ENCODE assay signal across 8 mouse cellular contexts in the genomic region with DNA sequence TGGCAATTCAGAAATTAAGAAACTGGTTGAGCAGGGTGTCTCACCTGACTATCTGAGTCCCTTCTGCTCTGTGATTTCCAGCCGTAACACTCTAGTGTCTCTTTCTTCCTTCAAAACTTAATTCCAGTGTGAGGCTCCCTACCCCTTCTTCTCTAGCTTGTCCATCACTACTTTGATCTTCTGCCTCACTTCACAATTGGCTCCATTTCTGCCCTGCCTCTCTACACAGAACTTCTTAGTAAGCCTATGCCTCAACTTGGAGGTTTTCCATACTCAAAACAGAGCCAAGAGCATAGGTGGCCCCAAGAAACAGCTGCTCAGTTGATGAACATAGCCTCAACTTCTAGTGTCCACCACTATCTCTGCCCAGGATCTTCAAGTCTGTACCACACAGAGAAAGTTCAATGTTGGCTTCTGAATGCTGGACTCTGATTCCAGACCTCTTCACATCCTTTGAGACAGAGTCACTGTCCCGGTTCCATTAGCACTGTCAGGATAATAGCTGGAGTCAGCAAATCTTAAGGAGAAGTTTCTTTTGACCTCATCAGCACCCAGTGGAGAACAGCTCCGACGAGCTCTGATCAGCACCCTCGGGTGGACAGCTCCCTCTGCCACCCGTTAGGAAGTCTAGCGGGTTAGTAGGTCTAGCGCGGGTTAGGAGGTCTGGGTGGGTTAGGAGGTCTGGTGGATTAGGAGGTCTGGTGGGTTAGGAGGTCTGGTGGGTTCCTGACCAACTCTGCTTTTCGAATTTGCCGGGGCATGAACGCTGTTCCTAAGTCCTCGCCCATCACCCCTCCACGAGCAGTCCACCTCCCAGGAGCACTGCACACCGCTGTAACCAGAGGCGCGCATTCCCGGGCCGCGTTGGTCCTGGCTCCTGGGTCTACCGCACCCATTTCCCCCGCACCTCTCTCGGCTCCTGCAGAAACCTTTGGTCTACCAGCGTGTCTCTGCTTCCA. TPM values are rescaled to one million over a fixed set of nuclear protein-coding genes. Genes with fewer than 3 reads are reported as not detected.
DNase-seq lines count a peak whose midpoint lies in the region; ATAC-seq and TF ChIP-seq lines count a peak whose summit lies in the region.

No protein-coding gene starts in this region.

- H3K27me3 ChIP-seq in cerebellum, adult 2 months (ENCODE audit: control insufficient read depth, insufficient read depth, low read length): no peaks in the 10 kb centered on the region
- H3K27me3 ChIP-seq in intestine, embryonic 16.5 days (replicated peaks; ENCODE audit: control insufficient read depth, insufficient read depth, low read length): peaks cover 25% of the 10 kb centered on the region
- peaks cover 30% of the 10 kb centered on the region for H3K27me3 ChIP-seq in liver, postnatal 0 days (ENCODE audit: insufficient read depth, low read length)
- H3K27me3 ChIP-seq in neural tube, embryonic 11.5 days (ENCODE audit: control insufficient read depth, insufficient read depth, low read length): peaks cover 10% of the 10 kb centered on the region

- no peaks in the 10 kb centered on the region for H3K9me3 ChIP-seq in intestine, embryonic 16.5 days (ENCODE audit: control insufficient read depth, low read length)
- no peaks in the 10 kb centered on the region for H3K9me3 ChIP-seq in liver, postnatal 0 days (ENCODE audit: low read length)
- no peaks in the 10 kb centered on the region for H3K9me3 ChIP-seq in neural tube, embryonic 11.5 days (ENCODE audit: control insufficient read depth, low read length)

- no peak for TF ChIP-seq EP300 in liver, postnatal 0 days (IDR thresholded peaks at IDR 0.05; ENCODE audit: low read depth)

- intact Hi-C loops in gastrocnemius, postnatal 14 days (cut with DNase I; ENCODE audit: low total_unique reads): no loop called here

- no peak for DNase-seq in cerebellum, adult 2 months
- no peak for DNase-seq in cerebellum, postnatal 36 days
- DNase-seq in adrenal gland, postnatal 25 days: peak; percentile 76
- peak; percentile 68 for DNase-seq in gastrocnemius, postnatal 14 days
- peak; percentile 79 for DNase-seq in liver, postnatal 0 days
- peak; percentile 59 for DNase-seq in neural tube, embryonic 11.5 days (ENCODE audit: low spot score)

- H3K36me3 ChIP-seq in intestine, embryonic 16.5 days (ENCODE audit: control insufficient read depth, insufficient read depth, low read length): no peaks in the 10 kb centered on the region
- H3K36me3 ChIP-seq in liver, postnatal 0 days (replicated peaks; ENCODE audit: insufficient read depth, low read length): no peaks in the 10 kb centered on the region
- peaks cover 3% of the 10 kb centered on the region; the same call in 1 of the 2 replicates for H3K36me3 ChIP-seq in neural tube, embryonic 11.5 days (ENCODE audit: control insufficient read depth, insufficient read depth, low read length)

- H3K9ac ChIP-seq in intestine, embryonic 16.5 days (ENCODE audit: low read depth, low read length): no peak overlapping the region
- H3K9ac ChIP-seq in liver, postnatal 0 days (replicated peaks): no peak overlapping the region
- peak overlapping the region; percentile 78 for H3K9ac ChIP-seq in neural tube, embryonic 11.5 days (ENCODE audit: low read length)

- peak; percentile 79 for ATAC-seq in intestine, embryonic 16.5 days
- peak; percentile 72 for ATAC-seq in liver, postnatal 0 days
- peak; percentile 60 for ATAC-seq in neural tube, embryonic 11.5 days (ENCODE audit: insufficient read depth, low FRiP score, low TSS enrichment)
- ATAC-seq in erythroid progenitor cell, adult 5-6 weeks (replicated peaks; ENCODE audit: low FRiP score, poor library complexity, severe bottlenecking): no peak

- 3% methylated on average over 24 of the region's 24 CpGs for WGBS in cerebellum, adult 2 months
- WGBS in intestine, embryonic 16.5 days: 5% methylated on average over 23 of the region's 24 CpGs
- 4% methylated on average over 24 of the region's 24 CpGs for WGBS in liver, postnatal 0 days (ENCODE audit: insufficient replicate concordance)
- 5% methylated on average over 24 of the region's 24 CpGs for WGBS in neural tube, embryonic 11.5 days

- no peak for TF ChIP-seq POLR2A in cerebellum, adult 2 months (IDR thresholded peaks at IDR 0.05; ENCODE audit: borderline replicate concordance, insufficient read depth, low read length)

- TF ChIP-seq CTCF in cerebellum, adult 2 months (IDR thresholded peaks at IDR 0.05; ENCODE audit: borderline replicate concordance, insufficient read depth, low read depth, low read length): no peak
- TF ChIP-seq CTCF in liver, postnatal 0 days (IDR thresholded peaks at IDR 0.05; ENCODE audit: low read depth): no peak

- peaks cover 19% of the 10 kb centered on the region for H3K4me1 ChIP-seq in cerebellum, adult 2 months (ENCODE audit: control insufficient read depth, insufficient read depth, low read length)
- peaks cover 11% of the 10 kb centered on the region for H3K4me1 ChIP-seq in intestine, embryonic 16.5 days (ENCODE audit: control insufficient read depth, insufficient read depth, low read length)
- H3K4me1 ChIP-seq in liver, postnatal 0 days (ENCODE audit: insufficient read depth): peaks cover 7% of the 10 kb centered on the region
- 0 out of 2 replicates have a peak, but pooled peaks cover 3% of the 10 kb centered on the region for H3K4me1 ChIP-seq in neural tube, embryonic 11.5 days (ENCODE audit: control insufficient read depth, insufficient read depth, low read length)

- peak overlapping the region; percentile 82 for H3K4me3 ChIP-seq in cerebellum, adult 2 months (replicated peaks; ENCODE audit: insufficient read depth, low read depth, low read length)
- peak overlapping the region; percentile 52 for H3K4me3 ChIP-seq in intestine, embryonic 16.5 days (ENCODE audit: low read length)
- peak overlapping the region; percentile 21; the same call in 1 of the 2 replicates for H3K4me3 ChIP-seq in liver, postnatal 0 days (ENCODE audit: low read depth, low read length)
- H3K4me3 ChIP-seq in neural tube, embryonic 11.5 days (ENCODE audit: low read depth, low read length): peak overlapping the region; percentile 71

- peak overlapping the region; percentile 72 for H3K27ac ChIP-seq in cerebellum, adult 2 months (ENCODE audit: insufficient read depth, low read length)
- no peak overlapping the region for H3K27ac ChIP-seq in intestine, embryonic 16.5 days (ENCODE audit: low read length)
- no peak overlapping the region for H3K27ac ChIP-seq in liver, postnatal 0 days (ENCODE audit: low read depth)
- H3K27ac ChIP-seq in neural tube, embryonic 11.5 days (ENCODE audit: low read depth, low read length): peak overlapping the region; percentile 56; the same call in 1 of the 2 replicates

- peak overlapping the region; percentile 84 for H3K4me2 ChIP-seq in intestine, embryonic 16.5 days (ENCODE audit: low read depth, low read length)
- H3K4me2 ChIP-seq in liver, postnatal 0 days (ENCODE audit: low read depth, low read length): peak overlapping the region; percentile 63; the same call in 1 of the 2 replicates
- peak overlapping the region; percentile 67 for H3K4me2 ChIP-seq in neural tube, embryonic 11.5 days (ENCODE audit: low read depth)

RNA-seq across cellular contexts. Expression of gene Mapk8ip2, which starts 0.5 kb away (rescaled TPM):
- 192 and 195 TPM in 2 replicates for polyA plus RNA-seq in cerebellum, adult 2 months (2012; rRNA removed)
- total RNA-seq in adrenal gland, postnatal 25 days (2021): 6.2 and 10.1 TPM in 2 replicates
- total RNA-seq in gastrocnemius, postnatal 14 days (2021): under 1 TPM; 0.16 to 0.25 TPM
- polyA plus RNA-seq in intestine, embryonic 16.5 days (2015; fragmentation: Nextera tagmentation; extraction: Ambion mirVana): 3.4 and 3.6 TPM in 2 replicates
- polyA plus RNA-seq in liver, postnatal 0 days (2015; fragmentation: Nextera tagmentation; extraction: Ambion mirVana): not detected in 2 replicates
- polyA plus RNA-seq in neural tube, embryonic 11.5 days (2014; fragmentation: Nextera tagmentation; extraction: Ambion mirVana): 27.6 and 33.2 TPM in 2 replicates
- not detected in 2 replicates for total RNA-seq in erythroid progenitor cell, adult 5-6 weeks (2015; ENCODE audit: low replicate concordance)
- total RNA-seq in erythroid progenitor cell, adult 5-6 weeks (2017; ENCODE audit: low replicate concordance): not detected in 2 replicates

RNA-seq across cellular contexts. Expression of gene Chkb, which starts 23.5 kb away (rescaled TPM):
- 101 and 102 TPM in 2 replicates for polyA plus RNA-seq in cerebellum, adult 2 months (2012; rRNA removed)
- total RNA-seq in adrenal gland, postnatal 25 days (2021): 72.8 and 73.9 TPM in 2 replicates
- 10 to 100 TPM; 19.6 to 28.5 TPM for total RNA-seq in gastrocnemius, postnatal 14 days (2021)
- polyA plus RNA-seq in intestine, embryonic 16.5 days (2015; fragmentation: Nextera tagmentation; extraction: Ambion mirVana): 63.7 and 67.0 TPM in 2 replicates
- 42.7 and 44.3 TPM in 2 replicates for polyA plus RNA-seq in liver, postnatal 0 days (2015; fragmentation: Nextera tagmentation; extraction: Ambion mirVana)
- polyA plus RNA-seq in neural tube, embryonic 11.5 days (2014; fragmentation: Nextera tagmentation; extraction: Ambion mirVana): 58.1 and 63.8 TPM in 2 replicates
- total RNA-seq in erythroid progenitor cell, adult 5-6 weeks (2015; ENCODE audit: low replicate concordance): 101 and 115 TPM in 2 replicates
- 44.9 and 46.9 TPM in 2 replicates for total RNA-seq in erythroid progenitor cell, adult 5-6 weeks (2017; ENCODE audit: low replicate concordance)

RNA-seq across cellular contexts. Expression of gene Gm44502, which starts 23.7 kb away (rescaled TPM):
- polyA plus RNA-seq in cerebellum, adult 2 months (2012; rRNA removed): 0.15 and 0.51 TPM in 2 replicates
- total RNA-seq in adrenal gland, postnatal 25 days (2021): 10.4 TPM in 1 of 2 replicates, not detected in the other
- total RNA-seq in gastrocnemius, postnatal 14 days (2021): under 1 TPM in 1 of 2 experiments, not detected in 1; 0.71 TPM
- polyA plus RNA-seq in intestine, embryonic 16.5 days (2015; fragmentation: Nextera tagmentation; extraction: Ambion mirVana): not detected in 2 replicates
- polyA plus RNA-seq in liver, postnatal 0 days (2015; fragmentation: Nextera tagmentation; extraction: Ambion mirVana): not detected in 2 replicates
- polyA plus RNA-seq in neural tube, embryonic 11.5 days (2014; fragmentation: Nextera tagmentation; extraction: Ambion mirVana): 0.26 and 0.64 TPM in 2 replicates
- total RNA-seq in erythroid progenitor cell, adult 5-6 weeks (2015; ENCODE audit: low replicate concordance): 3.4 TPM in 1 of 2 replicates, not detected in the other
- 0.51 TPM in 1 of 2 replicates, not detected in the other for total RNA-seq in erythroid progenitor cell, adult 5-6 weeks (2017; ENCODE audit: low replicate concordance)

RNA-seq across cellular contexts. Expression of gene C730034F03Rik, which starts 23.8 kb away (rescaled TPM):
- 4.2 and 4.7 TPM in 2 replicates for polyA plus RNA-seq in cerebellum, adult 2 months (2012; rRNA removed)
- 1.5 and 2.0 TPM in 2 replicates for total RNA-seq in adrenal gland, postnatal 25 days (2021)
- total RNA-seq in gastrocnemius, postnatal 14 days (2021): under 1 TPM; 0.16 to 0.89 TPM
- 2.6 and 3.2 TPM in 2 replicates for polyA plus RNA-seq in intestine, embryonic 16.5 days (2015; fragmentation: Nextera tagmentation; extraction: Ambion mirVana)
- polyA plus RNA-seq in liver, postnatal 0 days (2015; fragmentation: Nextera tagmentation; extraction: Ambion mirVana): 0.64 and 1.5 TPM in 2 replicates
- polyA plus RNA-seq in neural tube, embryonic 11.5 days (2014; fragmentation: Nextera tagmentation; extraction: Ambion mirVana): 2.0 and 2.3 TPM in 2 replicates
- 2.5 and 7.2 TPM in 2 replicates for total RNA-seq in erythroid progenitor cell, adult 5-6 weeks (2015; ENCODE audit: low replicate concordance)
- 6.0 TPM in 1 of 2 replicates, not detected in the other for total RNA-seq in erythroid progenitor cell, adult 5-6 weeks (2017; ENCODE audit: low replicate concordance)

RNA-seq across cellular contexts. Expression of gene Arsa, which starts 24.0 kb away (rescaled TPM):
- 39.2 and 40.9 TPM in 2 replicates for polyA plus RNA-seq in cerebellum, adult 2 months (2012; rRNA removed)
- total RNA-seq in adrenal gland, postnatal 25 days (2021): 21.8 and 22.2 TPM in 2 replicates
- 1 to 10 TPM; 7.2 to 7.4 TPM for total RNA-seq in gastrocnemius, postnatal 14 days (2021)
- 29.5 and 36.4 TPM in 2 replicates for polyA plus RNA-seq in intestine, embryonic 16.5 days (2015; fragmentation: Nextera tagmentation; extraction: Ambion mirVana)
- polyA plus RNA-seq in liver, postnatal 0 days (2015; fragmentation: Nextera tagmentation; extraction: Ambion mirVana): 4.7 and 5.5 TPM in 2 replicates
- polyA plus RNA-seq in neural tube, embryonic 11.5 days (2014; fragmentation: Nextera tagmentation; extraction: Ambion mirVana): 10.3 and 10.8 TPM in 2 replicates
- total RNA-seq in erythroid progenitor cell, adult 5-6 weeks (2015; ENCODE audit: low replicate concordance): 2.5 and 2.9 TPM in 2 replicates
- total RNA-seq in erythroid progenitor cell, adult 5-6 weeks (2017; ENCODE audit: low replicate concordance): 2.1 and 3.7 TPM in 2 replicates

Comparison
In these comparisons a context has a peak if more than half of its experiments do, and no peak if none do; other contexts are left out.
1. DNase-seq: peak in adrenal gland, postnatal 25 days (single experiment), gastrocnemius, postnatal 14 days (single experiment), liver, postnatal 0 days (single experiment) and neural tube, embryonic 11.5 days (single experiment); none in cerebellum, adult 2 months (0 of 2) and cerebellum, postnatal 36 days (0 of 2).
2. H3K27ac ChIP-seq: peak in cerebellum, adult 2 months (single experiment) and neural tube, embryonic 11.5 days (single experiment); none in intestine, embryonic 16.5 days (single experiment) and liver, postnatal 0 days (single experiment).
3. H3K4me3 ChIP-seq: peak in every context shown above with its lines; median percentile 82 in cerebellum, adult 2 months; 71 in neural tube, embryonic 11.5 days; 52 in intestine, embryonic 16.5 days; 21 in liver, postnatal 0 days.
4. Peak in every context shown above with its lines, with median percentiles within 50 percentile points of each other: H3K4me2 ChIP-seq.